In the genomic region with DNA sequence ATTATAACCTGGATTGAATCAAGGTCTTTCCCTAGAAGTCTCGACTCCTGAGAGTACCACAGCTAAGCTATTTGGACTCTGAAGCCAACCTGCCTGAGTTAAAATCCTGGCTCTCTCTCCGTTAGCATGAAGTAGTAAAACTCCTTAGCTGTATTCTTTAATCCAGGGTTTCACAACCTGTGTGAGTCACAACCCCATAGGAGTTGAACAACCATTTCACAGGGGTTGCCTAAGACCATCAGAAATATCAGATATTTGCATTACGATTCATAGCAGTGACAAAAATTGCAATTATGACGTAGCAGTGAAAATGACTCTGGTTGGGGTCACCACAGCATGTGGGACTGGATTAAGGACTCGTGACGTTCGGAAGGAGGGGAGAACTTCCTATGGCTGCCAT, we compare ENCODE assay signal across 23 mouse cellular contexts. TPM values are rescaled to one million over a fixed set of nuclear protein-coding genes. Genes with fewer than 3 reads are reported as not detected.
"Had no signal": no experiment of that assay in that cellular context is flagged by ENCODE, and none has a peak within 500 bp of the region (broad histone marks: within the 10 kb centered on the region; RNA-seq: fewer than 3 reads in every experiment).

No protein-coding gene starts in this region.

- ATAC-seq: intestine, postnatal 0 days; midbrain, embryonic 15.5 days had no signal

- H3K4me1 ChIP-seq: neural tube, embryonic 13.5 days had no signal

- H3K4me3 ChIP-seq: layer of hippocampus, adult 2 months; midbrain, embryonic 12.5 days; midbrain, embryonic 15.5 days; neural tube, embryonic 13.5 days had no signal

- H3K9ac ChIP-seq: midbrain, embryonic 12.5 days; midbrain, embryonic 15.5 days; neural tube, embryonic 13.5 days had no signal

- H3K27me3 ChIP-seq: liver, embryonic 13.5 days; midbrain, embryonic 15.5 days; neural tube, embryonic 13.5 days had no signal

- H3K4me2 ChIP-seq: midbrain, embryonic 12.5 days; midbrain, embryonic 15.5 days; neural tube, embryonic 13.5 days had no signal

- H3K27ac ChIP-seq: kidney, postnatal 0 days; layer of hippocampus, adult 2 months; midbrain, embryonic 12.5 days; midbrain, embryonic 15.5 days; neural tube, embryonic 13.5 days had no signal

- DNase-seq: kidney, adult 2 months; kidney, postnatal 25 days; left cerebral cortex, postnatal 4 days; liver, embryonic 13.5 days; lung, adult 2 months; thymus, adult 18-20 months; thymus, postnatal 36 days had no signal

- H3K9me3 ChIP-seq: liver, embryonic 13.5 days; midbrain, embryonic 12.5 days; midbrain, embryonic 15.5 days; neural tube, embryonic 13.5 days had no signal

- H3K36me3 ChIP-seq: liver, embryonic 13.5 days; midbrain, embryonic 12.5 days; midbrain, embryonic 15.5 days had no signal

RNA-seq across cellular contexts. Expression of a gene that starts 37.6 kb away (rescaled TPM):
- total RNA-seq: layer of hippocampus, adult 2 months; layer of hippocampus, postnatal 10 days; left cerebral cortex, adult 8-10 months; left cerebral cortex, postnatal 14 days; left cerebral cortex, postnatal 4 days; liver, adult 2 months; megakaryocyte-erythroid progenitor cell, adult 5-6 weeks; neutrophil, adult 5-6 weeks had no signal
- polyA plus RNA-seq: intestine, postnatal 0 days; large intestine, adult 2 months; liver, embryonic 13.5 days; liver, embryonic 16.5 days; small intestine, adult 2 months; spleen, adult 2 months had no signal
